Mouse (Mus musculus): ENCODE measurements around the gene Mmel1. TPM values are rescaled to one million over a fixed set of nuclear protein-coding genes. Genes with fewer than 3 reads are reported as not detected.

The Mmel1 gene
- total and polyA plus RNA-seq, 2 experiments from 2014 or later, result 0.43 to 0.74 TPM

- H3K4me2 ChIP-seq (ENCODE audit: low read depth), result no peak overlapping the region
- no peaks in the 10 kb centered on the region for H3K9me3 ChIP-seq (ENCODE audit: low read length)
- TF ChIP-seq CTCF (IDR thresholded peaks at IDR 0.05; ENCODE audit: low read depth), result no peak
- no peaks in the 10 kb centered on the region for H3K36me3 ChIP-seq (ENCODE audit: insufficient read depth)
- DNase-seq (no peak), ATAC-seq (no peak)
- no peak overlapping the region for H3K27ac ChIP-seq (ENCODE audit: low read depth, low read length)
- 0 out of 2 replicates have a peak, but pooled peaks cover 4% of the 10 kb centered on the region for H3K27me3 ChIP-seq (ENCODE audit: insufficient read depth, low read length)
- 74% methylated on average over 6 of the region's 6 CpGs for WGBS
- no peak overlapping the region for H3K4me3 ChIP-seq (ENCODE audit: low read depth, low read length)
- no peaks in the 10 kb centered on the region for H3K4me1 ChIP-seq (ENCODE audit: insufficient read depth)
- no peak overlapping the region for H3K9ac ChIP-seq
Observed at GRCm38 (mm10) chr4:154873186-154873585, 3.8 kb downstream of the Mmel1 start.

DNA sequence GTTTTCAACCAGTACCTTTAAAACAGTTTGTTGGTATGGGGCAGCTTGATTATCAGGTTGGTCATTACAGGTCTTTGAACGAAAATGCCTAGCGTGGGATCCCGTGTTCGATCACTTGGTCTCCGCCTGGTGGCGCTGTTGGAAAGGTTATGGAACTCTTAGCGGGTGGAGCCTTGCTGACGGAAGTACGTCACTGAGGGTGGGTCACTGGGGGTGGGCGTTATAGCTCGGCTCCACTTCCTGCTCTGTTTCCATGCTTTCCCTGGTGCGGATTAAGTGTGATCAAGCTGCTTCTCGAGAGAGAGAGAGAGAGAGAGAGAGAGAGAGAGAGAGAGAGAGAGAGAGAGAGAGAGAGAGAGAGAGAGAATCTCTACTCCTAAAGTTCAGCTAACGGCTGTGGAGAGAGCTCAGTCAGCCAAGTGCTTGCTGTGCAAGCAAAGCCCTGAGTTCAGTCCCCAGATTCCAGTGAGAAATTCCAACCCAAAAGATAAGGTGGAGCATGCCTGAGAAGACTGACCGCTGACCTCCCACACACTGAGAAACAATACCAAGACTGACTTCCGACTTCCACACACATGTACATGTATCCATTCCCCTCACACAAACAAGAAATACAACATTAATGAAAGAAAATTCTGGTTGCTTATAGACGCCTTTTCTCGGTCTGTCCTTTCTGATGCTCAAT, 8.6 kb downstream of the Mmel1 start:
- Histone ChIP-seq H3K9ac (peak overlapping the region; percentile 43), H3K36me3 (ENCODE audit: insufficient read depth) (no peaks in the 10 kb centered on the region), H3K4me1 (ENCODE audit: insufficient read depth) (no peaks in the 10 kb centered on the region), H3K27ac (ENCODE audit: low read depth, low read length) (peak overlapping the region; percentile 69), H3K4me2 (ENCODE audit: low read depth) (peak overlapping the region; percentile 52), H3K9me3 (ENCODE audit: low read length) (no peaks in the 10 kb centered on the region), H3K27me3 (ENCODE audit: insufficient read depth, low read length) (no peaks in the 10 kb centered on the region), H3K4me3 (ENCODE audit: low read depth, low read length) (peak overlapping the region; percentile 32)
- WGBS, result 12% methylated on average over 18 of the region's 18 CpGs
- DNase-seq (peak; percentile 96), ATAC-seq (peak; percentile 99)
- peak; percentile 93 for TF ChIP-seq CTCF (IDR thresholded peaks at IDR 0.05; ENCODE audit: low read depth)

DNA sequence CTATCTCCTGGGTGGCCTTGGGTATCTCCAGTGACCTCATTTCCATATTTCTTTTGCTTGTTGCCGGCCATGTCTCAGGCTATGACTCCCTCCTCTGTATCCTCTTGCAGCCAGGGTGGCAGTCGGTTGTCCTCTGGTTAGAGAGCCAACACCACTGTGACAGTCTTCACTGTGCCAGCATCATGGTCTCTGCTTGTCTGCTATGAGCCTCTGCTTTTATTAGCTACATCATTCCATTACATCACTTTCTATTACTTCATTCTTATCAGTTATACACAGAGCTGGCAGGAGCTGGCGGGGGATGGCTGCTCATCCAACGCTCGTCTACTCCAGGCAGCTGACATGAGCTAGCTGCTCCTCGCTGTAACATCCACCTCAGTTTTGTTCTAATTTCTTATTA, 11.3 kb downstream of the Mmel1 start:
- DNase-seq, result no peak
- WGBS, result 70% methylated on average over 6 of the region's 6 CpGs
- Histone ChIP-seq H3K27ac (ENCODE audit: low read depth, low read length) (no peak overlapping the region), H3K36me3 (ENCODE audit: insufficient read depth) (no peaks in the 10 kb centered on the region), H3K4me1 (ENCODE audit: insufficient read depth) (no peaks in the 10 kb centered on the region), H3K9ac (no peak overlapping the region), H3K4me3 (ENCODE audit: low read depth, low read length) (no peak overlapping the region), H3K9me3 (ENCODE audit: low read length) (no peaks in the 10 kb centered on the region), H3K27me3 (ENCODE audit: insufficient read depth, low read length) (no peaks in the 10 kb centered on the region), H3K4me2 (ENCODE audit: low read depth) (no peak overlapping the region)
- ATAC-seq, result no peak
- no peak for TF ChIP-seq CTCF (IDR thresholded peaks at IDR 0.05; ENCODE audit: low read depth)

DNA sequence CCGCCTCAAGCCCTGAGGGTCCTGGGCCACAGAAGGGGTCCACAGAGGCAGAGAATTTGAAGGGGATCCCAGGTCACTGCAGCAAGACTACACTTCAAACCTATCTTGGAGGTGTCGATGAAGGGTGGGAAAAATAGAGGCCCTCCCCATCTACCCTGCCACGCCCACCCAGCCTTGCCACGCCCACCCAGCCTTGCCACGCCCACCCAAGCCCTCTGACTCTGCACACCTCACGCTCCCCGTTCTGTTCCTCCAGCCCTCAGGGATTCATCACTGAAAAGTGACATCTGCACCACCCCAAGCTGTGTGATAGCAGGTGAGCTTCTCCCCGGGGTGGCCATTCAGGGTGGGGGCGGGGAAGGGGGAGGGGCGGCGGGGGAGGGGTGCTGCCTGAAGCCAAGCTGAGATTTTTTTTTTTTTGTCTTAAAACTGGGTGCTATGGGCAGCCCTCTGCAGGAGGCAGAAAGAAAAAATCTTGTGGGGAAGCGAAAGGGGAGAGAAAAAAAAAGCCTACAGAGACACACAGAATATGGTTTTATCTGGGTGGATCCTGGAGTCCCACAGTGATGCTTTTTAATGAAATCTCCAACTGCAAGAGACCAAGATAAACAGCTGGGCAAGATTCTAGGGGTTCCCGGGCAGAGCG, 12.8 kb downstream of the Mmel1 start:
- no peaks in the 10 kb centered on the region for H3K4me1 ChIP-seq (ENCODE audit: insufficient read depth)
- no peak for TF ChIP-seq CTCF (IDR thresholded peaks at IDR 0.05; ENCODE audit: low read depth)
- DNase-seq (no peak), ATAC-seq (no peak)
- H3K4me3 ChIP-seq (ENCODE audit: low read depth, low read length), result no peak overlapping the region
- H3K9ac ChIP-seq, result no peak overlapping the region
- no peaks in the 10 kb centered on the region for H3K9me3 ChIP-seq (ENCODE audit: low read length)
- H3K36me3 ChIP-seq (ENCODE audit: insufficient read depth), result no peaks in the 10 kb centered on the region
- no peak overlapping the region for H3K4me2 ChIP-seq (ENCODE audit: low read depth)
- no peaks in the 10 kb centered on the region for H3K27me3 ChIP-seq (ENCODE audit: insufficient read depth, low read length)
- WGBS, result 33% methylated on average over 13 of the region's 14 CpGs
- H3K27ac ChIP-seq (ENCODE audit: low read depth, low read length), result no peak overlapping the region

DNA sequence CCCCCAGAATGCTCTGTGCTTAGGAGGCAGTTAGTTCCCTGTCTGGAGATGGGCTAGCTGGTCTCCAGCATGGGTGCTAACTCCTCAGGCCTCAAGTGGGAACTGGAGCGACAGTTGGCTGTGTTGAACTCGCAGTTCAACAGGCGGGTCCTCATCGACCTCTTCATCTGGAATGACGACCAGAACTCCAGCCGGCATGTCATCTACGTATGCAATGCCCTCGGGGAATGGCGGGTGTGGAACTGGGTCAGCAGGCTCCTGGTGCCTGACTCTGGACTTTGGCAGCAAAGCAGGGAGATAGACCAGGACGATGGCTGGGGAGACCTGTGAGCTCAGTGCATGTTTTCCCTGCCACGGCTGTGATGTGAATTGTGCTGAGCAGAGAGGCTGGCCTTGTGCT, 16.0 kb downstream of the Mmel1 start:
- Histone ChIP-seq H3K27me3 (ENCODE audit: insufficient read depth, low read length) (no peaks in the 10 kb centered on the region), H3K4me1 (ENCODE audit: insufficient read depth) (no peaks in the 10 kb centered on the region), H3K9me3 (ENCODE audit: low read length) (no peaks in the 10 kb centered on the region), H3K36me3 (ENCODE audit: insufficient read depth) (no peaks in the 10 kb centered on the region), H3K4me3 (ENCODE audit: low read depth, low read length) (no peak overlapping the region), H3K27ac (ENCODE audit: low read depth, low read length) (no peak overlapping the region), H3K9ac (no peak overlapping the region), H3K4me2 (ENCODE audit: low read depth) (no peak overlapping the region)
- DNase-seq (no peak), ATAC-seq (no peak)
- TF ChIP-seq CTCF (IDR thresholded peaks at IDR 0.05; ENCODE audit: low read depth), result no peak
- WGBS, result 83% methylated on average over 11 of the region's 11 CpGs

DNA sequence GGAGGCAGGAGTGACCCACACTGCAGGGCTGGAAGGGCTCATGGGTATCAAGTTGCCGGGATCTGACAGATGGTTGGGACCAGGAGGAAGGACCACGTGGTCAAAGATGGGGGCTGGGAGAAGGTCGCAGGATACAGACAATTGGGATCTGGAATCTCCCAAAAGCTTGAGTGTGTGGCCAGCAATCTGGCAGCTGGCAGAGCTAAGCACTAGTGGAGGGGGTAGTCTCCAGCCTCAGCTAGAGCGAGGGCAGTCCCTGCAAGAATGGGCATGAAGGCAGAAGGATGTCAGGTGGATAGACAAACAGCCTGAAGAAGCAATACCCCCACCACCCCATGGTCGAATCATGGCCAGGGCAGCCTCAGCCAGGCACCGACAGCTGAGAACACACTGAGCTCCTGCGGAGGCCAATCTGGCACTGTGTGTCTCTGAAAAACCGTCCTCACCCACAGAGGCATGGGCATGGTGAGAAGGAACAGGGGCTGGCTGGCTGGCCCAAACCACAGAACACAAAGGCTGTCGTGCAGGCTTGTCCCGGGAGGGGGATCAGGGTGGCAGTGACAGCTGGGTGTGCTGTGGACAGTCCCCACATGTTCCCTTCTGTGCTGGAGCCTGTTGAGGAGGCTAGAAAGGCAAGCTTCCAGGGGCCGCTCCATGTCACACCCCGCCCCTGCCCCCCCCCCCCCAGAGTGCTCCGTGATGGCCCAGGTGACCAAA, 17.6 kb downstream of the Mmel1 start:
- DNase-seq (no peak), ATAC-seq (peak; percentile 36; the same call in 1 of the 2 replicates)
- Histone ChIP-seq H3K36me3 (ENCODE audit: insufficient read depth) (no peaks in the 10 kb centered on the region), H3K27ac (ENCODE audit: low read depth, low read length) (no peak overlapping the region), H3K9ac (no peak overlapping the region), H3K4me3 (ENCODE audit: low read depth, low read length) (no peak overlapping the region), H3K27me3 (ENCODE audit: insufficient read depth, low read length) (no peaks in the 10 kb centered on the region), H3K4me1 (ENCODE audit: insufficient read depth) (no peaks in the 10 kb centered on the region), H3K9me3 (ENCODE audit: low read length) (no peaks in the 10 kb centered on the region), H3K4me2 (ENCODE audit: low read depth) (no peak overlapping the region)
- whole genome bisulfite sequencing, result 68% methylated on average over 13 of the region's 13 CpGs
- no peak for TF ChIP-seq CTCF (IDR thresholded peaks at IDR 0.05; ENCODE audit: low read depth)
